Mouse (Mus musculus) testis, adult 2 months (tissue): ENCODE data around the gene Twnk. TPM values are rescaled to one million over a fixed set of nuclear protein-coding genes. Genes with fewer than 3 reads are reported as not detected.
A peak's percentile ranks its signal among the peaks of the same experiment; 100 is the strongest.

ENCODE experiments used
- H3K27ac ChIP-seq: fragments of 200-500 bp; 2 replicates; pipeline ENCODE4 v1.5.1; 2012; ENCODE audit warnings: low read depth, low read length; ENCODE audit not compliant: control insufficient read depth, insufficient read depth
- H3K27me3 ChIP-seq: fragments of 200-500 bp; 2 replicates; pipeline ENCODE4 v1.6.1; 2012; ENCODE audit warnings: mild to moderate bottlenecking, low read length, moderate library complexity; ENCODE audit not compliant: control insufficient read depth, insufficient read depth
- H3K36me3 ChIP-seq: fragments of 200-500 bp; 2 replicates; pipeline ENCODE4 v1.6.1; 2012; ENCODE audit warnings: mild to moderate bottlenecking, low read length; ENCODE audit not compliant: control insufficient read depth, insufficient read depth
- H3K4me1 ChIP-seq: fragments of 200-500 bp; 2 replicates; pipeline ENCODE4 v1.6.1; 2012; ENCODE audit warnings: low read length; ENCODE audit not compliant: control insufficient read depth, insufficient read depth
- H3K4me3 ChIP-seq: fragments of 200-500 bp; 2 replicates; pipeline ENCODE4 v1.5.1; 2012; ENCODE audit warnings: low read depth, mild to moderate bottlenecking, low read length, moderate library complexity, mixed read lengths; ENCODE audit not compliant: control insufficient read depth
- CTCF ChIP-seq: fragments of 200-500 bp; IDR thresholded peaks from 2 replicates; pipeline ENCODE4 v1.5.1; 2012; ENCODE audit warnings: low read depth, mild to moderate bottlenecking, inconsistent platforms, low read length, moderate library complexity; ENCODE audit not compliant: control insufficient read depth, insufficient read depth, insufficient replicate concordance
- POLR2A ChIP-seq: fragments of 200-500 bp; IDR thresholded peaks from 2 replicates; pipeline ENCODE4 v1.6.1; 2012; ENCODE audit warnings: low read depth, mild to moderate bottlenecking, inconsistent platforms, low read length, moderate library complexity; ENCODE audit not compliant: control insufficient read depth
- polyA plus RNA-seq: library from polyadenylated mRNA; depleted of rRNA; stranded (reverse); fragments of >200 nt; gene quantifications from 2 replicates; pipeline ENCODE4 v1.2.3, GENCODE M21; 2012; rRNA removed

The Twnk gene
- polyA plus RNA-seq, 1 experiment = 6.2 TPM

DNA sequence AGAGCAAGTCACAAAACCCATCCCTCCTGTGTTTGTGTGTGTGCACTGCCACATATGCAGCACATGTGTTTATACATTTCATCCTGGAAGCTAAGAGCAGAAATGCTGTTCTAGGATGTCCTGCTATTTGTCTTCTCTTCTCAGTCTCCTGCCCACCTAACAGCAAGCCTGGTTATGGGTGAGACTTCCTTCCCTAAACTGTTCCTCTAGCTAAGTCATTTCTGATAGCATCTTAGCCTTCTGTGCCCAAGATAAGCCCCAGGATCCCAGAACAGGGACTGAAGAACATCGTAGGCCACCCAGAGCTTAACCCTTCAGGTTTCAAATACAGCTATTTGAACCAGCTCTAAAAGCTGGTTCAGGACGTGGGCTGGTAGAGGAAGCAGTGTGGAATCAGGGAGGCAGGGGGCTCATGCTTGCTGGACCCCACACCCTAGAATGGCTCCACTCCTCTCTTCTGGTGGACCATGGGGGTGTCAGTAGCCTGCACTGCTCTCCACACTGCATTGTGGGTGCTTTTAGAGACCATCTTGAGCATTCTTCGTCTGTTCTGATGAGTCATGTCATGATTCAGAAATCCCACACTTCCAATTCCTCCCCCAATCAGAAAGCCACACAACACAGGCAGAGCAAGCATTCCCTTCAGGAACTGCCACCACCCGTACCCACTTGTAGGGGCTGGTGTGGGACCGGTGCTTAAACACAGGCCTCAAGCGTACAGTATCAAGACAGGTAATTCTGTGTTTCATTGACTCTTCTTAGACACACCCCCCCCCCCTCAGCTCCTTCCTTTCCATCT is 49.6 kb downstream of the Twnk start:
- Histone ChIP-seq H3K27ac (no peak overlapping the region), H3K4me3 (no peak overlapping the region), H3K36me3 (no peaks in the 10 kb centered on the region), H3K27me3 (no peaks in the 10 kb centered on the region), H3K4me1 (peaks cover 3% of the 10 kb centered on the region)
- no peak for TF ChIP-seq POLR2A
- no peak for TF ChIP-seq CTCF

DNA sequence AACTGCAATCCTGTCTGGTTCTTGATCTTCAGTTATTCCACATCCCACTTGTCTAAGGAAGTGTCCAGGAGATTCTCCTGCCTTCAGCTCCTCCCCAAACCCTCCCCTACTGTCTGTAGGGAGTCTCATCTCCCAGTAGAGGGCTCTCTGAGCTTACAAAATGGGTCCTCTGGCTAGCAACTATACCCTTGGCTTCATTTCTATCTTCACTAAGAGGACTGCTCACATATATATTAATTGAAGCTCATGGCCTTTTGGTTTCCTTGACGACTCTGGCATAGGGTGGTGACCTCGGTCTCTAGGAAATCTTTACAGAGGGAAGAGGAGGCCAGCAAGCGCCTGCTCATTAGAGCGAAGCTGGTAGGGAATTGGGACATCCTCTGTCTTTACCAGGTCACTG is 50.9 kb downstream of the Twnk start:
- TF ChIP-seq CTCF (no peak), POLR2A (no peak)
- Histone ChIP-seq H3K4me1 (peaks cover 3% of the 10 kb centered on the region), H3K36me3 (no peaks in the 10 kb centered on the region), H3K27me3 (no peaks in the 10 kb centered on the region), H3K4me3 (no peak overlapping the region), H3K27ac (no peak overlapping the region; the same call in 1 of the 2 replicates)

DNA sequence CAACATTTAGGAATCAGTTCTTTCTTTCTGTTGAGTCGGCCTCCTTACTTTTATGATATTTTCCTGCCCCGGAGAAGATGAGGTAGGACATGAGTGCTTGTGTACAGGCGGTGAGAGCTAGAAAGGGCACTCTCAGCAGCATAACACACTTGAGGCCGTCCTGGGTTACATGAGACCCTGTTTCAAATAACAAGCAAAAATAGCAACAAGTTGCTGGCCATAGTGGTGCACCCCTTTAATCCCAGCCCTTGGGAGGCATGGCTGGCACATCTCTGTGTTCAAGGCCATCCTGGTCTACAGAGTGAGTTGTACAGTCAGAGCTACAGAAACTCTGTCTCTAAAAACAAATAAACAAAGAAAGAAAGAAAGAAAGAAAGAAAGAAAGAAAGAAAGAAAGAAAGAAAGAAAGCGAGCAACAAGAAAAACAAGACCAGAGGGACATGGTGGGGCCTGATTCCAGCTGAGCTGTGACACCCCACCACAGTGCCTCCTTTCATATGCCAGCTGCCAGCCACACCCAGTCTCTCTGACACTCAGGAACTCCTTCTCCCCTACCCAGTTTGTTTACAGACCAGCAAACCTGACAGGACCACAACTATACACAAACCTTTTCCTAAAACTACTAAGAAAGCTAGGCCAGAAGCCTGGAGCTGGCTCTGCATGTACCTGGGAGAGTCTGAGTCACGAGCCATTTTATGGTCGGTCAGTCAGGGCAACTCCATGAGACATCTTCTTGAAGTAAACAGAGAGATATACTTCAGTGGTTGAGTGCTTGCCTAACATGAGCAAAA is 51.6 kb downstream of the Twnk start:
- Histone ChIP-seq H3K27ac (peak overlapping the region; percentile 75), H3K4me3 (no peak overlapping the region), H3K36me3 (no peaks in the 10 kb centered on the region), H3K27me3 (no peaks in the 10 kb centered on the region), H3K4me1 (peaks cover 3% of the 10 kb centered on the region)
- TF ChIP-seq POLR2A (no peak), CTCF (no peak)

DNA sequence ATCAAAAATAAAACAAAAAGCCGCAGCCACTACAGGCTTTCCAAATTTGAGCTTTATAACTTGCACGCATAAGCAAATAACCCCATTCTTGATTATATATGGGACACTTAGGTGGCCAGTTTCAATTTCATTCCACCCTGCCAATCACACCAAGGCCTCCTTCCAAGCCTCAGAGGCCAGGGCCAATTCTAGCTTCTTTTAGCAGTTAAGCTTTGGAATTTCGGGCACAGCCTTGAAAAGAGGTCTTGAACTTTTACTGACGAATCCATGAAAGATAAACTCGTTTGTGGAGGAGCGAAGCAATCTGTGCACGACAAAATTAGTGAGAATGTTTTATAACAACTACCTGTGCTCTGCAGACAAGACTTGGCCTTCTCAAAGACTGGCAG is 52.3 kb downstream of the Twnk start:
- peak overlapping the region; percentile 71; the same call in 1 of the 2 replicates for H3K27ac ChIP-seq
- no peaks in the 10 kb centered on the region for H3K36me3 ChIP-seq
- TF ChIP-seq POLR2A (no peak), CTCF (no peak)
- H3K4me1 ChIP-seq = peaks cover 3% of the 10 kb centered on the region
- no peaks in the 10 kb centered on the region for H3K27me3 ChIP-seq
- peak overlapping the region; percentile 78; the same call in 1 of the 2 replicates for H3K4me3 ChIP-seq

DNA sequence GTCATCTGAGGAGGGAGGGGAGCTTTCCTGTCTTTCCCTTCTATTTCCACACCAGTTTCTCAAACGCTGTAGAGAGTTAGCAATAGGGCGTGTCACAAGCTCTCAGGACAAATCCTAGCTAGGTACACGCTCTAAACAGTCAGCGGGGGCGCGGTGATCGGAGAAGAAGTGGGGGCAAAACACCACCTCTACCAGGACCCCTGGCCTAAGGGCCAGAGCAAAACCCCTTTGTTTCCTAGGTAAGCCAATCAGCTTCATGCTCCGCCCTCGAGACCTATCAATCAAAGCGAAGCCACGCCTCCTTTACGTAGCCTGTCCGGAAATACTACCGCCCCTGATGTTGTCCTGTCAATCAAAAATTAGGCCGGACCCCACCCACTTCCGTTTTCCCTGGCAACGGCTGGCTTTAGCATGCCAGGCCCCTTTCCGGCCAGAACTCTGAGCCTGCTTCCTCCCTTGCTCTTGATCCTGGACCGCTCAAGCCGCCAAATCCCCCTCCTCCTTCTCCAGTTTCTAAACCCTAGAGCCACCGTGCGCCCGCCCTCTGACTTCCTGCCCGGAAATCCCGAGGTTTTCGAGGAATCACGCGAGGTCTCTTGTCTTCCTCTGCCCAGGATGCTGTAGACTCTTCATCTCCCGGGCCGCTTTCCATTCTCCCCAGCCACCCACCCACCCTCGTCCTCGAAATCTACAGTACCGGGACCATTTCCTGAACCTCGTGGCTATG is 52.8 kb downstream of the Twnk start:
- no peaks in the 10 kb centered on the region for H3K27me3 ChIP-seq
- no peak for TF ChIP-seq CTCF
- peak; percentile 75 for TF ChIP-seq POLR2A

DNA sequence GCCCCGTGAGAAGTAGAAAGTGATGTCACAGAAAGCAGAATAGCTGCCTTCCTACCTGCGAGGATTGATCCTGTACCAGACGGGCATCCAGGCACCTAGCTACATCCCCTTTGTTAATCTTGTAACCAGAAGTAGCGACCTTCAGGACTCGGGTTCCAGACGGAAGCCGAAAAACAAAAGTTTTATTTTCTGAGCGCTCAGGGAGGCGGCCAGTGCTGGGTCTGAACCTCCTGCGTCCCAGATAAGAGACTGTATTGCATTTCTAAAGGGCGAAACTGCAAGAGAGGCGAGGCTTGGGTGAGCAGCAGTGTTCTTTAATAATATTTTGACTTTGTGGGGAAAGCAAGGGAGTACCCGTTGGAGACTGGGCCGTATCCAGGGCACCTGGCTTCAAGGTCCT is 53.4 kb downstream of the Twnk start:
- Histone ChIP-seq H3K27ac (peak overlapping the region; percentile 83), H3K27me3 (no peaks in the 10 kb centered on the region), H3K4me1 (peaks cover 5% of the 10 kb centered on the region), H3K4me3 (peak overlapping the region; percentile 78), H3K36me3 (no peaks in the 10 kb centered on the region)
- TF ChIP-seq CTCF (no peak), POLR2A (no peak)

More for the DNA sequence above, 52.8 kb downstream of the Twnk start:
- H3K4me1 ChIP-seq = peaks cover 3% of the 10 kb centered on the region
- no peaks in the 10 kb centered on the region for H3K36me3 ChIP-seq
- peak overlapping the region; percentile 83 for H3K27ac ChIP-seq
- H3K4me3 ChIP-seq = peak overlapping the region; percentile 78

Other genes with a start within 250 kb of the Twnk start
- gene Pax2, start 249.6 kb upstream of the Twnk start, polyA plus RNA-seq = 2.7 and 5.4 TPM in 2 replicates
- gene Slf2, start 74.5 kb upstream of the Twnk start, polyA plus RNA-seq = 21.5 and 23.4 TPM in 2 replicates
- gene Sema4g, start 16.6 kb upstream of the Twnk start, polyA plus RNA-seq = 11.2 and 12.5 TPM in 2 replicates
- 43.4 and 46.8 TPM in 2 replicates for gene Mrpl43, start 779 bp downstream of the Twnk start, polyA plus RNA-seq
- gene Lzts2, start 8.8 kb downstream of the Twnk start, polyA plus RNA-seq = 36.2 and 42.3 TPM in 2 replicates
- gene Pdzd7, start 40.1 kb downstream of the Twnk start, polyA plus RNA-seq = 1.0 and 1.1 TPM in 2 replicates
- gene Sfxn3, start 41.8 kb downstream of the Twnk start, polyA plus RNA-seq = 16.3 and 20.7 TPM in 2 replicates
- gene Kazald1, start 69.6 kb downstream of the Twnk start, polyA plus RNA-seq = 5.3 and 6.1 TPM in 2 replicates
- 0.06 and 0.10 TPM in 2 replicates for gene Tlx1, start 145.0 kb downstream of the Twnk start, polyA plus RNA-seq
- gene Lbx1, start 230.1 kb downstream of the Twnk start, polyA plus RNA-seq = not detected in 2 replicates